Mouse (Mus musculus) neural tube, embryonic 15.5 days (tissue): ENCODE measurements around the gene Prr29. TPM values are rescaled to one million over a fixed set of nuclear protein-coding genes. Genes with fewer than 3 reads are reported as not detected.
"Not testable (repeated sequence)": the region's sequence is repeated elsewhere in the genome, so short reads cannot be mapped to it uniquely, and the experiment has no call there.

Experiments used
- ATAC-seq: fragments of 200-750 bp; cut with Nextera tagmentation; 2 replicates; pipeline ENCODE4 v1.8.0; 2017; ENCODE audit warnings: mild to moderate bottlenecking, moderate TSS enrichment, moderate library complexity; ENCODE audit not compliant: low FRiP score
- H3K27ac ChIP-seq: fragments of 300-500 bp; sonication (generic); replicated peaks from 2 replicates; pipeline ENCODE4 v1.5.1; 2015; ENCODE audit warnings: mild to moderate bottlenecking, inconsistent platforms
- H3K27me3 ChIP-seq: fragments of 300-500 bp; sonication (generic); replicated peaks from 2 replicates; pipeline ENCODE4 v1.6.1; 2015; ENCODE audit warnings: inconsistent platforms
- H3K36me3 ChIP-seq: fragments of 300-500 bp; sonication (generic); 2 replicates; pipeline ENCODE4 v1.6.1; 2015; ENCODE audit warnings: inconsistent platforms
- H3K4me1 ChIP-seq: fragments of 300-500 bp; sonication (generic); 2 replicates; pipeline ENCODE4 v1.6.1; 2015; ENCODE audit warnings: inconsistent platforms
- H3K4me2 ChIP-seq: fragments of 300-500 bp; sonication (generic); 2 replicates; pipeline ENCODE4 v1.6.1; 2015; ENCODE audit warnings: inconsistent platforms, mild to moderate bottlenecking, moderate library complexity
- H3K4me3 ChIP-seq: fragments of 300-500 bp; sonication (generic); replicated peaks from 2 replicates; pipeline ENCODE4 v1.5.1; 2015; ENCODE audit warnings: mild to moderate bottlenecking, inconsistent platforms
- H3K9ac ChIP-seq: fragments of 300-500 bp; sonication (generic); replicated peaks from 2 replicates; pipeline ENCODE4 v1.6.1; 2015; ENCODE audit warnings: mild to moderate bottlenecking, inconsistent platforms
- H3K9me3 ChIP-seq: fragments of 300-500 bp; sonication (generic); replicated peaks from 2 replicates; pipeline ENCODE4 v1.6.1; 2016; ENCODE audit warnings: inconsistent platforms
- WGBS: fragments of 180-500 bp; shearing (Covaris S2); methylation state at CpG from one replicate; pipeline ENCODE4 v1.1.7; 2015; ENCODE audit warnings: mixed read lengths; 5-methylcytosine and 5-hydroxymethylcytosine counted together
- polyA plus RNA-seq: library from polyadenylated mRNA; unstranded; fragments of >200 nt; fragmentation: Nextera tagmentation; extraction: Ambion mirVana; gene quantifications from 2 replicates; pipeline ENCODE4 v1.2.1, GENCODE M21; 2015

Gene Prr29
- polyA plus RNA-seq, 1 experiment from 2014 or later: 0.23 TPM

GRCm38 (mm10) chr11:106387791-106388216 is 22.5 kb downstream of the Prr29 start, which contains the start of gene Icam2:
Gene Icam2, minus strand, starts transcription at chr11:106388075.
- Histone ChIP-seq H3K9me3 (no peaks in the 10 kb centered on the region), H3K27ac (no peak within 1 kb of the TSS), H3K27me3 (no peaks in the 10 kb centered on the region), H3K36me3 (no peaks in the 10 kb centered on the region), H3K4me3 (no peak within 1 kb of the TSS), H3K9ac (no peak within 1 kb of the TSS), H3K4me1 (peaks cover 7% of the 10 kb centered on the region; the same call in 1 of the 2 replicates), H3K4me2 (no peak within 1 kb of the TSS)
- ATAC-seq: no peak
- 83% methylated on average over 6 of the region's 6 CpGs for WGBS

GRCm38 (mm10) chr11:106389611-106390010 is 24.3 kb downstream of the Prr29 start:
- Histone ChIP-seq H3K9me3 (no peaks in the 10 kb centered on the region), H3K4me2 (no peak overlapping the region), H3K27ac (no peak overlapping the region), H3K36me3 (0 out of 2 replicates have a peak, but pooled peaks cover 5% of the 10 kb centered on the region), H3K4me1 (peaks cover 7% of the 10 kb centered on the region; the same call in 1 of the 2 replicates), H3K9ac (no peak overlapping the region), H3K4me3 (no peak overlapping the region), H3K27me3 (no peaks in the 10 kb centered on the region)
- no peak for ATAC-seq
- 40% methylated on average over 3 of the region's 3 CpGs for WGBS

- H3K9ac ChIP-seq: no peak overlapping the region
- H3K36me3 ChIP-seq: 0 out of 2 replicates have a peak, but pooled peaks cover 5% of the 10 kb centered on the region
- no peaks in the 10 kb centered on the region for H3K9me3 ChIP-seq
- no peak overlapping the region for H3K4me2 ChIP-seq
- ATAC-seq: no peak
- peaks cover 7% of the 10 kb centered on the region; the same call in 1 of the 2 replicates for H3K4me1 ChIP-seq
- H3K27ac ChIP-seq: no peak overlapping the region
- 63% methylated on average over 3 of the region's 3 CpGs for WGBS
- no peaks in the 10 kb centered on the region for H3K27me3 ChIP-seq
- no peak overlapping the region for H3K4me3 ChIP-seq
Measured at GRCm38 (mm10) chr11:106390757-106391156, 25.5 kb downstream of the Prr29 start.

- Histone ChIP-seq H3K4me2 (no peak overlapping the region), H3K4me3 (no peak overlapping the region), H3K4me1 (peaks cover 7% of the 10 kb centered on the region; the same call in 1 of the 2 replicates), H3K9me3 (no peaks in the 10 kb centered on the region), H3K27me3 (no peaks in the 10 kb centered on the region), H3K9ac (no peak overlapping the region), H3K36me3 (0 out of 2 replicates have a peak, but pooled peaks cover 5% of the 10 kb centered on the region), H3K27ac (no peak overlapping the region)
- 31% methylated on average over 6 of the region's 6 CpGs for WGBS
- ATAC-seq: peak; percentile 72; the same call in 1 of the 2 replicates
Measured at GRCm38 (mm10) chr11:106391546-106392188, 26.4 kb downstream of the Prr29 start.

GRCm38 (mm10) chr11:106392597-106393330 is 27.5 kb downstream of the Prr29 start:
- Histone ChIP-seq H3K9ac (no peak overlapping the region), H3K4me2 (no peak overlapping the region), H3K4me1 (peaks cover 7% of the 10 kb centered on the region; the same call in 1 of the 2 replicates), H3K9me3 (no peaks in the 10 kb centered on the region), H3K36me3 (peaks cover 6% of the 10 kb centered on the region; the same call in 1 of the 2 replicates), H3K4me3 (no peak overlapping the region), H3K27me3 (no peaks in the 10 kb centered on the region), H3K27ac (no peak overlapping the region)
- WGBS: 64% methylated on average over 7 of the region's 7 CpGs
- no peak for ATAC-seq

- peaks cover 10% of the 10 kb centered on the region for H3K36me3 ChIP-seq
- no peak overlapping the region for H3K9ac ChIP-seq
- no peak overlapping the region for H3K4me3 ChIP-seq
- H3K27ac ChIP-seq: no peak overlapping the region
- 70% methylated on average over 4 of the region's 4 CpGs for WGBS
- H3K4me1 ChIP-seq: peaks cover 7% of the 10 kb centered on the region; the same call in 1 of the 2 replicates
- H3K4me2 ChIP-seq: no peak overlapping the region
- no peak for ATAC-seq
- no peaks in the 10 kb centered on the region for H3K27me3 ChIP-seq
- no peaks in the 10 kb centered on the region for H3K9me3 ChIP-seq
Measured at GRCm38 (mm10) chr11:106393331-106393616, 28.0 kb downstream of the Prr29 start.

- H3K27me3 ChIP-seq, H3K27ac ChIP-seq, H3K4me3 ChIP-seq, H3K4me1 ChIP-seq, ATAC-seq, H3K9me3 ChIP-seq, H3K9ac ChIP-seq, H3K4me2 ChIP-seq: not testable (repeated sequence)
- WGBS: 88% methylated on average over 2 of the region's 2 CpGs
- peaks cover 17% of the 10 kb centered on the region for H3K36me3 ChIP-seq
Measured at GRCm38 (mm10) chr11:106394055-106394454, 28.8 kb downstream of the Prr29 start.

- H3K9ac ChIP-seq: no peak overlapping the region
- no peaks in the 10 kb centered on the region for H3K27me3 ChIP-seq
- ATAC-seq: no peak
- H3K4me1 ChIP-seq: no peaks in the 10 kb centered on the region
- WGBS: 87% methylated on average over 3 of the region's 3 CpGs
- no peak overlapping the region for H3K4me2 ChIP-seq
- no peak overlapping the region for H3K27ac ChIP-seq
- H3K4me3 ChIP-seq: no peak overlapping the region
- peaks cover 47% of the 10 kb centered on the region for H3K36me3 ChIP-seq
- no peaks in the 10 kb centered on the region for H3K9me3 ChIP-seq
Measured at GRCm38 (mm10) chr11:106397656-106398055, 32.4 kb downstream of the Prr29 start.

GRCm38 (mm10) chr11:106398481-106398880 is 33.2 kb downstream of the Prr29 start:
- Histone ChIP-seq H3K9ac (no peak overlapping the region), H3K4me2 (no peak overlapping the region), H3K4me1 (no peaks in the 10 kb centered on the region), H3K27me3 (no peaks in the 10 kb centered on the region), H3K27ac (no peak overlapping the region), H3K36me3 (peaks cover 53% of the 10 kb centered on the region), H3K9me3 (no peaks in the 10 kb centered on the region), H3K4me3 (no peak overlapping the region)
- 94% methylated on average over 8 of the region's 8 CpGs for WGBS
- no peak for ATAC-seq

GRCm38 (mm10) chr11:106410011-106410410 is 44.7 kb downstream of the Prr29 start:
- H3K4me2 ChIP-seq: no peak overlapping the region
- no peak for ATAC-seq
- 80% methylated on average over 4 of the region's 4 CpGs for WGBS
- no peak overlapping the region for H3K9ac ChIP-seq
- H3K4me3 ChIP-seq: no peak overlapping the region
- no peak overlapping the region for H3K27ac ChIP-seq
- peaks cover 54% of the 10 kb centered on the region for H3K36me3 ChIP-seq
- H3K27me3 ChIP-seq: no peaks in the 10 kb centered on the region
- H3K4me1 ChIP-seq: no peaks in the 10 kb centered on the region
- H3K9me3 ChIP-seq: no peaks in the 10 kb centered on the region

- Histone ChIP-seq H3K4me1 (no peaks in the 10 kb centered on the region), H3K4me2 (no peak overlapping the region), H3K9me3 (no peaks in the 10 kb centered on the region), H3K27ac (no peak overlapping the region), H3K27me3 (no peaks in the 10 kb centered on the region), H3K36me3 (peaks cover 51% of the 10 kb centered on the region), H3K4me3 (no peak overlapping the region), H3K9ac (no peak overlapping the region)
- ATAC-seq: no peak
- WGBS: 91% methylated on average over 3 of the region's 3 CpGs
Measured at GRCm38 (mm10) chr11:106410507-106410906, 45.2 kb downstream of the Prr29 start.

- ATAC-seq: no peak
- Histone ChIP-seq H3K9me3 (no peaks in the 10 kb centered on the region), H3K4me1 (no peaks in the 10 kb centered on the region), H3K27me3 (no peaks in the 10 kb centered on the region), H3K9ac (no peak overlapping the region), H3K4me3 (no peak overlapping the region), H3K36me3 (peaks cover 45% of the 10 kb centered on the region), H3K27ac (no peak overlapping the region), H3K4me2 (no peak overlapping the region)
- WGBS: 91% methylated on average over 2 of the region's 2 CpGs
Measured at GRCm38 (mm10) chr11:106411157-106411556, 45.9 kb downstream of the Prr29 start.
